Mouse (Mus musculus): ENCODE results near the gene Cxcl13.
"Not testable (repeated sequence)": the region's sequence is repeated elsewhere in the genome, so short reads cannot be mapped to it uniquely, and the experiment has no call there.

Cxcl13 gene

GRCm38 (mm10) chr5:95956651-95957050 is at the start of gene Cxcl13:
TSS of gene Cxcl13 (plus strand) at chr5:95956951.
- DNase-seq (ENCODE audit: low spot score): no peak

- no peak for DNase-seq (ENCODE audit: low spot score)
Observed at GRCm38 (mm10) chr5:95911006-95911405, 45.7 kb upstream of the Cxcl13 start.

GRCm38 (mm10) chr5:95918491-95918890 is 38.3 kb upstream of the Cxcl13 start:
- no peak for DNase-seq (ENCODE audit: low spot score)

- no peak for DNase-seq (ENCODE audit: low spot score)
Observed at GRCm38 (mm10) chr5:95924023-95924422, 32.7 kb upstream of the Cxcl13 start.

GRCm38 (mm10) chr5:95925204-95925930 is 31.4 kb upstream of the Cxcl13 start:
- no peak for DNase-seq (ENCODE audit: low spot score)

GRCm38 (mm10) chr5:95925931-95926263 is 30.9 kb upstream of the Cxcl13 start:
- DNase-seq (ENCODE audit: low spot score): no peak

GRCm38 (mm10) chr5:95935035-95935434 is 21.7 kb upstream of the Cxcl13 start:
- DNase-seq (ENCODE audit: low spot score): peak; percentile 44

- DNase-seq (ENCODE audit: low spot score): no peak
Observed at GRCm38 (mm10) chr5:95936068-95936467, 20.7 kb upstream of the Cxcl13 start.

- no peak for DNase-seq (ENCODE audit: low spot score)
Observed at GRCm38 (mm10) chr5:95937129-95937528, 19.6 kb upstream of the Cxcl13 start.

GRCm38 (mm10) chr5:95938044-95938625 is 18.6 kb upstream of the Cxcl13 start:
- DNase-seq (ENCODE audit: low spot score): no peak

- no peak for DNase-seq (ENCODE audit: low spot score)
Observed at GRCm38 (mm10) chr5:95940682-95941221, 16.0 kb upstream of the Cxcl13 start.

- no peak for DNase-seq (ENCODE audit: low spot score)
Observed at GRCm38 (mm10) chr5:95941562-95941961, 15.2 kb upstream of the Cxcl13 start.

GRCm38 (mm10) chr5:95945120-95945519 is 11.6 kb upstream of the Cxcl13 start:
- DNase-seq (ENCODE audit: low spot score): no peak

GRCm38 (mm10) chr5:95946344-95946743 is 10.4 kb upstream of the Cxcl13 start:
- no peak for DNase-seq (ENCODE audit: low spot score)

GRCm38 (mm10) chr5:95948641-95949040 is 8.1 kb upstream of the Cxcl13 start:
- no peak for DNase-seq (ENCODE audit: low spot score)

- DNase-seq (ENCODE audit: low spot score): peak; percentile 60
Observed at GRCm38 (mm10) chr5:95949946-95950701, 6.6 kb upstream of the Cxcl13 start.

GRCm38 (mm10) chr5:95964940-95965339 is 8.2 kb downstream of the Cxcl13 start:
- no peak for DNase-seq (ENCODE audit: low spot score)

GRCm38 (mm10) chr5:95966621-95967020 is 9.9 kb downstream of the Cxcl13 start:
- no peak for DNase-seq (ENCODE audit: low spot score)

- peak; percentile 71 for DNase-seq (ENCODE audit: low spot score)
Observed at GRCm38 (mm10) chr5:95970845-95971244, 14.1 kb downstream of the Cxcl13 start.

- DNase-seq (ENCODE audit: low spot score): no peak
Observed at GRCm38 (mm10) chr5:95972208-95972607, 15.5 kb downstream of the Cxcl13 start.

- not testable (repeated sequence) for DNase-seq (ENCODE audit: low spot score)
Observed at GRCm38 (mm10) chr5:95973806-95974205, 17.1 kb downstream of the Cxcl13 start.

GRCm38 (mm10) chr5:95976299-95976698 is 19.5 kb downstream of the Cxcl13 start:
- DNase-seq (ENCODE audit: low spot score): no peak

Data from layer of hippocampus, adult 11-12 months (tissue).